Mouse (Mus musculus): ENCODE measurements around the gene Ntm. TPM values are rescaled to one million over a fixed set of nuclear protein-coding genes. Genes with fewer than 3 reads are reported as not detected.

Ntm gene
- total and polyA plus RNA-seq, 3 experiments: not detected

DNA sequence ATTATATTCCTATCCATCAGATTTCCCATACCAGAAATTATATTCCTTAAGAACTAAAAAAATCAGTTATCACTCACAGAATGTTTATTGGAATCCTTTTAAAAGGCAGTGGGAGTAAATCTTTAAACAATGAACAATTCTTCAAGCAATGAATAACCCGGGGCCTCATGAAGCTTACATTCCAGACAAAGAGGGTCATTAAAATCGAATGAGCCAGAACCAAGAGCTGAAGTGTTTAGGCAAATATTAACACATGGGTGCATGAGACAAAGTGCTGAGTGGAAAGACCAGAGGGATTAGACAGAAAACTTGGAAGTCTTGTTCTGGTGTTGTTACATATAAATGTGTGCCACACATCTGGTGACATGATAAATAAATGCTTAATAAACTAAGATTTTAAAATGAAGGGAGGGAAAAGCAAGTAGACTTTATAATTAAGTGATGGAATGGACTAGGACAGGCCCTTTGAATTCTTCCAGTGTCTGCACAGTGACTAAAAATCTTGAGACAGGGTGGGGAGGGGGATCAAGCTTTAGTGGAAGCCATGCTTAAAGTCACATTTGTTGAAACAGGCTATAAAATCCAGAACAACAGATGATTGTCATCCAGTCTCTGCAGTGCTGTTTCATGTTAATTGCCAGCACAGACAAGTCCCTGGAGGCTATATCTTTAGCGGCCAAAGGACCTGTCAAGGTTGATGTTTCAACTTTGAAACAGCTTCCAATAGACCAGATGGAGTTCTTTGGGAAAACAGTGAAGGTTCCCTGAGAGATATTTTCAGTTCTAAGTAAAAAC lies 630.4 kb downstream of the Ntm start:
- no peaks in the 10 kb centered on the region for H3K27me3 ChIP-seq (ENCODE audit: control insufficient read depth in 1 of 2, insufficient read depth in 2 of 2, low read length in 2 of 2)
- H3K4me1 ChIP-seq (ENCODE audit: control insufficient read depth in 1 of 2, insufficient read depth in 2 of 2, low read length in 2 of 2): no peaks in the 10 kb centered on the region
- no peak for DNase-seq (ENCODE audit: low read depth, low spot score)

DNA sequence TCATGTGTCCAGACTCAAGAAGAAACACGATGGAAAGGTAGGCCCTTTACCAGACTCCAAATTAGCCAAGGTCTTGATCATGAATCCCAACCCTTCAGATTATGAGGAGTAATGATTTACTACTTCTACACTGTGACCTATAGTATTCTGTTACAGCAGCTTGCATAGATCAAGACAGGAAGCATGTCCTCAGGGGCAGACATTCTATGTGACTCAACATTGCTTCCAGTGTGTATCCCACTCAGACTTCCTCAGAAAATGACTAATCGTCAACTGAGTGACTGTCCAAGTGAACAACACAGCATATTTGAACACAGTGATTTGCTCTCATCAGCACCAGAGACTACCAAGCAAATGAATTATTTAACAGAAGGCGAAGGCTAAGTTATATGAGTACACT lies 632.5 kb downstream of the Ntm start:
- Histone ChIP-seq H3K4me1 (ENCODE audit: control insufficient read depth in 1 of 2, insufficient read depth in 2 of 2, low read length in 2 of 2) (no peaks in the 10 kb centered on the region), H3K4me3 (ENCODE audit: control insufficient read depth in 1 of 2, insufficient read depth in 1 of 2, low read depth in 2 of 2, low read length in 2 of 2) (no peak overlapping the region), H3K27ac (ENCODE audit: control insufficient read depth, low read depth, low read length) (no peak overlapping the region), H3K36me3 (ENCODE audit: control insufficient read depth in 1 of 2, insufficient read depth in 2 of 2, low read length in 2 of 2) (no peaks in the 10 kb centered on the region), H3K27me3 (ENCODE audit: control insufficient read depth in 1 of 2, insufficient read depth in 2 of 2, low read length in 2 of 2) (no peaks in the 10 kb centered on the region), H3K9ac (ENCODE audit: control insufficient read depth, low read depth, low read length, poor library complexity, severe bottlenecking) (no peak overlapping the region), H3K79me2 (ENCODE audit: control insufficient read depth, insufficient read depth, low read length, poor library complexity) (no peaks in the 10 kb centered on the region), H3K9me3 (replicated peaks; ENCODE audit: insufficient read depth, low read length) (no peaks in the 10 kb centered on the region)
- no peak for DNase-seq (ENCODE audit: low read depth, low spot score)
- no peak for TF ChIP-seq POLR2AphosphoS5 (IDR thresholded peaks at IDR 0.05; ENCODE audit: borderline replicate concordance, low read depth, low read length)
- no peak for TF ChIP-seq CTCF (IDR thresholded peaks at IDR 0.05 in 2 of 3, conservative IDR thresholded peaks at IDR 0.05 in 1 of 3; ENCODE audit: control insufficient read depth in 1 of 3, insufficient read depth in 1 of 3, low read depth in 2 of 3, low read length in 3 of 3, poor library complexity in 1 of 3, severe bottlenecking in 1 of 3)
- no peak for TF ChIP-seq GABPA (IDR thresholded peaks at IDR 0.05; ENCODE audit: low read depth, low read length)
- TF ChIP-seq POLR2AphosphoS2 (IDR thresholded peaks at IDR 0.05; ENCODE audit: low read length): no peak
- TF ChIP-seq TAL1 (IDR thresholded peaks at IDR 0.05; ENCODE audit: low read length): no peak
- TF ChIP-seq SMC3 (IDR thresholded peaks at IDR 0.05; ENCODE audit: low read depth, low read length): no peak

More for the DNA sequence above, 630.4 kb downstream of the Ntm start:
- no peak for TF ChIP-seq RAD21 (IDR thresholded peaks at IDR 0.05; ENCODE audit: low read depth, low read length)
- TF ChIP-seq CHD1 (IDR thresholded peaks at IDR 0.05; ENCODE audit: low read depth, low read length): no peak
- TF ChIP-seq MYC (IDR thresholded peaks at IDR 0.05; ENCODE audit: low read depth, low read length): no peak
- no peak for TF ChIP-seq MXI1 (IDR thresholded peaks at IDR 0.05; ENCODE audit: low read depth, low read length)
- no peaks in the 10 kb centered on the region for H3K36me3 ChIP-seq (ENCODE audit: control insufficient read depth in 1 of 2, insufficient read depth in 2 of 2, low read length in 2 of 2)
- H3K9me3 ChIP-seq (replicated peaks; ENCODE audit: insufficient read depth, low read length): no peaks in the 10 kb centered on the region
- H3K27ac ChIP-seq (ENCODE audit: control insufficient read depth, low read depth, low read length): no peak overlapping the region
- H3K4me3 ChIP-seq (ENCODE audit: control insufficient read depth in 1 of 2, insufficient read depth in 1 of 2, low read depth in 2 of 2, low read length in 2 of 2): no peak overlapping the region
- H3K79me2 ChIP-seq (ENCODE audit: control insufficient read depth, insufficient read depth, low read length, poor library complexity): no peaks in the 10 kb centered on the region
- no peak overlapping the region for H3K9ac ChIP-seq (ENCODE audit: control insufficient read depth, low read depth, low read length, poor library complexity, severe bottlenecking)

DNA sequence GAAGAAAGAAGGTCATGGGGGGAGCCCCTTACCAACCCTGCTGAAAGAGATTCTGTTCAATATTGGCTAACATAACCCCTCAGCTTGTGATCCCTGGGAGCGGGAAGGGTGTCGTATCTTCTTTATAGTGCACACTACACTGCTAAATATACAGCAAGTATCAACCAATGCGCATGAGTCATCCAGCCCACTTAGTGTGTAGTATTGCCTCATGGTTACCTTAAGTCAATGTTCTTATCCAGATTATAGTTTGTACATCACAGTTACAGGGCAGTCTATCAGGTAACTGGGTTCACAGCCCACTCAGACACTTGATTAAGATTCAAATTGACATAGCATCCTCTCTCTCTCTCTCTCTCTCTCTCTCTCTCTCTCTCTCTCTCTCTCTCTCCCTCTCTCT lies 636.7 kb downstream of the Ntm start:
- no peaks in the 10 kb centered on the region for H3K9me3 ChIP-seq (replicated peaks; ENCODE audit: insufficient read depth, low read length)
- no peak overlapping the region for H3K4me3 ChIP-seq (ENCODE audit: control insufficient read depth in 1 of 2, insufficient read depth in 1 of 2, low read depth in 2 of 2, low read length in 2 of 2)
- no peaks in the 10 kb centered on the region for H3K27me3 ChIP-seq (ENCODE audit: control insufficient read depth in 1 of 2, insufficient read depth in 2 of 2, low read length in 2 of 2)
- no peaks in the 10 kb centered on the region for H3K36me3 ChIP-seq (ENCODE audit: control insufficient read depth in 1 of 2, insufficient read depth in 2 of 2, low read length in 2 of 2)
- DNase-seq (ENCODE audit: low read depth, low spot score): no peak
- no peaks in the 10 kb centered on the region for H3K79me2 ChIP-seq (ENCODE audit: control insufficient read depth, insufficient read depth, low read length, poor library complexity)
- TF ChIP-seq MAX (IDR thresholded peaks at IDR 0.05; ENCODE audit: low read length) (no peak), POLR2A (IDR thresholded peaks at IDR 0.05; ENCODE audit: control insufficient read depth in 1 of 2, insufficient read depth in 1 of 2, low read depth in 1 of 2, low read length in 2 of 2, poor library complexity in 1 of 2) (no peak), USF1 (IDR thresholded peaks at IDR 0.05; ENCODE audit: low read depth, low read length) (no peak)
- no peaks in the 10 kb centered on the region for H3K4me1 ChIP-seq (ENCODE audit: control insufficient read depth in 1 of 2, insufficient read depth in 2 of 2, low read length in 2 of 2)
- no peak overlapping the region for H3K27ac ChIP-seq (ENCODE audit: control insufficient read depth, low read depth, low read length)
- H3K9ac ChIP-seq (ENCODE audit: control insufficient read depth, low read depth, low read length, poor library complexity, severe bottlenecking): no peak overlapping the region

All from MEL (cell line).